Comparison of ENCODE assay signal across 8 mouse cellular contexts in genomic region chrX:53370366-53370740, GRCm38 (mm10). TPM values are rescaled to one million over a fixed set of nuclear protein-coding genes. Genes with fewer than 3 reads are reported as not detected.
A peak's percentile ranks its signal among the peaks of the same experiment; 100 is the strongest.
DNase-seq lines count a peak whose midpoint lies in the region; ATAC-seq and TF ChIP-seq lines count a peak whose summit lies in the region.

Mospd1 (minus strand) TSS chrX:53370502.

- peak; percentile 89 for DNase-seq in CD4-positive, CD25-positive, alpha-beta regulatory T cell, adult 2 months (ENCODE audit: low read depth, low spot score)
- DNase-seq in forebrain, embryonic 10.5 days (ENCODE audit: extremely low spot score, low spot score): peak; percentile 81
- peak; percentile 94 to 95 for DNase-seq in kidney, postnatal 25 days
- peak; percentile 71 to 74 (median 71) for DNase-seq in liver, embryonic 14.5 days (ENCODE audit: low read depth in 3 of 3, low spot score in 3 of 3)
- peak; percentile 85 for DNase-seq in neural tube, embryonic 11.5 days (ENCODE audit: low spot score)
- peak; percentile 89 for DNase-seq in stomach, postnatal 0 days (ENCODE audit: low spot score)

- no peaks in the 10 kb centered on the region for H3K9me3 ChIP-seq in forebrain, embryonic 10.5 days
- no peaks in the 10 kb centered on the region for H3K9me3 ChIP-seq in heart, embryonic 15.5 days (replicated peaks)
- no peaks in the 10 kb centered on the region for H3K9me3 ChIP-seq in liver, embryonic 14.5 days (ENCODE audit: control insufficient read depth, low read length)
- no peaks in the 10 kb centered on the region for H3K9me3 ChIP-seq in neural tube, embryonic 11.5 days (ENCODE audit: control insufficient read depth, low read length)
- H3K9me3 ChIP-seq in stomach, postnatal 0 days (ENCODE audit: control insufficient read depth, low read length): no peaks in the 10 kb centered on the region

- peak within 1 kb of the TSS; percentile 69 for H3K27ac ChIP-seq in brown adipose tissue, adult 24 weeks (replicated peaks; ENCODE audit: low read depth, low read length)
- peak within 1 kb of the TSS; percentile 89 for H3K27ac ChIP-seq in forebrain, embryonic 10.5 days
- H3K27ac ChIP-seq in heart, embryonic 15.5 days: peak within 1 kb of the TSS; percentile 89
- H3K27ac ChIP-seq in liver, embryonic 14.5 days: peak within 1 kb of the TSS; percentile 85
- peak within 1 kb of the TSS; percentile 73 for H3K27ac ChIP-seq in neural tube, embryonic 11.5 days (ENCODE audit: low read depth, low read length)
- H3K27ac ChIP-seq in stomach, postnatal 0 days (replicated peaks): peak within 1 kb of the TSS; percentile 87

- H3K4me3 ChIP-seq in brown adipose tissue, adult 24 weeks (ENCODE audit: insufficient read depth, low read depth, low read length): peak within 1 kb of the TSS; percentile 75
- H3K4me3 ChIP-seq in forebrain, embryonic 10.5 days: peak within 1 kb of the TSS; percentile 65
- H3K4me3 ChIP-seq in heart, embryonic 15.5 days: peak within 1 kb of the TSS; percentile 71
- peak within 1 kb of the TSS; percentile 87 to 99 for H3K4me3 ChIP-seq in liver, embryonic 14.5 days (ENCODE audit: insufficient read depth in 1 of 2, low read depth in 2 of 2, low read length in 2 of 2)
- peak within 1 kb of the TSS; percentile 51 for H3K4me3 ChIP-seq in neural tube, embryonic 11.5 days (ENCODE audit: low read depth, low read length)
- H3K4me3 ChIP-seq in stomach, postnatal 0 days (ENCODE audit: low read depth, low read length): peak within 1 kb of the TSS; percentile 57

- peak; percentile 94 for ATAC-seq in heart, embryonic 15.5 days (replicated peaks; ENCODE audit: insufficient number of reproducible peaks, insufficient read depth, low FRiP score, low read depth)
- peak; percentile 87 for ATAC-seq in liver, embryonic 14.5 days (ENCODE audit: insufficient read depth)
- peak; percentile 97 for ATAC-seq in neural tube, embryonic 11.5 days (ENCODE audit: insufficient read depth, low FRiP score, low TSS enrichment)
- peak; percentile 97 for ATAC-seq in stomach, postnatal 0 days (ENCODE audit: low FRiP score, low TSS enrichment)

- peak within 1 kb of the TSS; percentile 65 for H3K4me2 ChIP-seq in heart, embryonic 15.5 days
- peak within 1 kb of the TSS; percentile 77 for H3K4me2 ChIP-seq in liver, embryonic 14.5 days (ENCODE audit: low read depth)
- peak within 1 kb of the TSS; percentile 51 for H3K4me2 ChIP-seq in neural tube, embryonic 11.5 days (ENCODE audit: low read depth)
- H3K4me2 ChIP-seq in stomach, postnatal 0 days (replicated peaks; ENCODE audit: low read depth): peak within 1 kb of the TSS; percentile 61

- H3K36me3 ChIP-seq in forebrain, embryonic 10.5 days (replicated peaks): no peaks in the 10 kb centered on the region
- no peaks in the 10 kb centered on the region for H3K36me3 ChIP-seq in heart, embryonic 15.5 days
- H3K36me3 ChIP-seq in liver, embryonic 14.5 days (replicated peaks; ENCODE audit: control insufficient read depth, insufficient read depth, low read depth): no peaks in the 10 kb centered on the region
- H3K36me3 ChIP-seq in neural tube, embryonic 11.5 days (ENCODE audit: control insufficient read depth, insufficient read depth, low read length): no peaks in the 10 kb centered on the region
- H3K36me3 ChIP-seq in stomach, postnatal 0 days (ENCODE audit: control insufficient read depth, insufficient read depth, low read length): no peaks in the 10 kb centered on the region

- no peaks in the 10 kb centered on the region for H3K4me1 ChIP-seq in brown adipose tissue, adult 24 weeks (ENCODE audit: control insufficient read depth, insufficient read depth, insufficient read length, low read length)
- peaks cover 7% of the 10 kb centered on the region; the same call in 1 of the 2 replicates for H3K4me1 ChIP-seq in forebrain, embryonic 10.5 days
- H3K4me1 ChIP-seq in heart, embryonic 15.5 days (replicated peaks): no peaks in the 10 kb centered on the region
- H3K4me1 ChIP-seq in liver, embryonic 14.5 days (replicated peaks; ENCODE audit: control insufficient read depth in 2 of 2, insufficient read depth in 2 of 2, low read length in 1 of 2): peaks cover 6 to 17% of the 10 kb centered on the region in 2 experiments
- no peaks in the 10 kb centered on the region for H3K4me1 ChIP-seq in neural tube, embryonic 11.5 days (ENCODE audit: control insufficient read depth, insufficient read depth, low read length)
- no peaks in the 10 kb centered on the region for H3K4me1 ChIP-seq in stomach, postnatal 0 days (replicated peaks; ENCODE audit: control insufficient read depth, insufficient read depth)

- WGBS in forebrain, embryonic 10.5 days: 13% methylated on average over 14 of the region's 15 CpGs
- 15% methylated on average over 12 of the region's 15 CpGs for WGBS in heart, embryonic 15.5 days
- 11% methylated on average over 13 of the region's 15 CpGs for WGBS in liver, embryonic 14.5 days (ENCODE audit: insufficient replicate concordance)
- WGBS in neural tube, embryonic 11.5 days: 18% methylated on average over 10 of the region's 15 CpGs
- 32% methylated on average over 4 of the region's 15 CpGs for WGBS in stomach, postnatal 0 days

- TF ChIP-seq CTCF in liver, embryonic 14.5 days (IDR thresholded peaks at IDR 0.05; ENCODE audit: low read depth): no peak
- no peak for TF ChIP-seq CTCF in stomach, postnatal 0 days (IDR thresholded peaks at IDR 0.05; ENCODE audit: low read depth)

- H3K9ac ChIP-seq in heart, embryonic 15.5 days: peak within 1 kb of the TSS; percentile 75
- peak within 1 kb of the TSS; percentile 95 for H3K9ac ChIP-seq in liver, embryonic 14.5 days (replicated peaks)
- H3K9ac ChIP-seq in neural tube, embryonic 11.5 days (ENCODE audit: low read length): peak within 1 kb of the TSS; percentile 72
- H3K9ac ChIP-seq in stomach, postnatal 0 days (ENCODE audit: low read length): peak within 1 kb of the TSS; percentile 71

- no peaks in the 10 kb centered on the region for H3K27me3 ChIP-seq in forebrain, embryonic 10.5 days (ENCODE audit: poor library complexity, severe bottlenecking)
- H3K27me3 ChIP-seq in heart, embryonic 15.5 days: no peaks in the 10 kb centered on the region
- no peaks in the 10 kb centered on the region for H3K27me3 ChIP-seq in liver, embryonic 14.5 days (ENCODE audit: control insufficient read depth, insufficient read depth, low read length)
- H3K27me3 ChIP-seq in neural tube, embryonic 11.5 days (ENCODE audit: control insufficient read depth, insufficient read depth, low read length): no peaks in the 10 kb centered on the region
- no peaks in the 10 kb centered on the region for H3K27me3 ChIP-seq in stomach, postnatal 0 days (ENCODE audit: control insufficient read depth, insufficient read depth, low read length)

- TF ChIP-seq EP300 in liver, embryonic 14.5 days (IDR thresholded peaks at IDR 0.05; ENCODE audit: low read depth): no peak
- TF ChIP-seq EP300 in stomach, postnatal 0 days (optimal IDR thresholded peaks at IDR 0.05): no peak

RNA-seq across cellular contexts. Expression of gene Mospd1, which starts in this region (rescaled TPM):
- 35.4 and 38.9 TPM in 2 replicates for polyA plus RNA-seq in brown adipose tissue, adult 24 weeks (2012; ENCODE audit: insufficient read depth, insufficient read length, missing spikeins)
- polyA plus RNA-seq in forebrain, embryonic 10.5 days (2016; fragmentation: Nextera tagmentation; extraction: Ambion mirVana): 39.7 and 40.9 TPM in 2 replicates
- 51.1 and 61.9 TPM in 2 replicates for polyA plus RNA-seq in heart, embryonic 15.5 days (2015; fragmentation: Nextera tagmentation; extraction: Ambion mirVana)
- polyA plus RNA-seq in liver, embryonic 14.5 days (2012; rRNA removed): 6.4 and 10.6 TPM in 2 replicates
- 39.0 and 39.7 TPM in 2 replicates for polyA plus RNA-seq in liver, embryonic 14.5 days (2014; fragmentation: Nextera tagmentation; extraction: Ambion mirVana)
- polyA plus RNA-seq in neural tube, embryonic 11.5 days (2014; fragmentation: Nextera tagmentation; extraction: Ambion mirVana): 62.2 and 63.4 TPM in 2 replicates
- 28.9 and 30.0 TPM in 2 replicates for polyA plus RNA-seq in stomach, postnatal 0 days (2015; fragmentation: Nextera tagmentation; extraction: Ambion mirVana)

Comparison
In these comparisons a context has a peak if more than half of its experiments do, and no peak if none do; other contexts are left out.
1. Peak in every context shown above with its lines: DNase-seq, ATAC-seq, H3K4me3 ChIP-seq and H3K27ac ChIP-seq.